In the genomic region with DNA sequence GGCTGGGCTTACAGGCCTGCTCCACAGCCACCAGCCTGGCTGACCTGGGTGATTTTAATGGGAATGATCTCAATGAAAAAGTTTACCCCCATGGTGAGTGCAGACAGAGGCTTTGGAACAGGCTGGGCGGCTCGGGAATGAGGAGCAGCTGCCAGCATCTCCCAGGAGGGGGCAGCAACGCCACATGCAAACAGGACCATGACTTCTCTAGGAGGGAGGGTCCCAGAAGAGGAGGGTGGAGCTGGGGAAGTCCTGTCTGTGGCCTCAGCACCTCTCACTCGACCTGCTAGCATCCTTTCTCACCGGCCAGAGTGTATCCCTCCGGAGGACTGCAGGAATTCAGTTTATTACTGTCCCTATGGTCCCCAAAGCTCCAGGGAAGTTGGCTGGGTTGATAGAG, we compare ENCODE assay signal across 8 mouse cellular contexts.
A peak's percentile ranks its signal among the peaks of the same experiment; 100 is the strongest.
DNase-seq lines count a peak whose midpoint lies in the region; ATAC-seq lines count a peak whose summit lies in the region.

No protein-coding gene starts in this region.

- H3K27me3 ChIP-seq in forebrain, embryonic 13.5 days = no peaks in the 10 kb centered on the region
- H3K27me3 ChIP-seq in liver, embryonic 16.5 days (ENCODE audit: control insufficient read depth, insufficient read depth, low read depth, low read length) = no peaks in the 10 kb centered on the region
- no peaks in the 10 kb centered on the region for H3K27me3 ChIP-seq in neural tube, embryonic 12.5 days (replicated peaks)
- no peaks in the 10 kb centered on the region for H3K27me3 ChIP-seq in stomach, embryonic 16.5 days (ENCODE audit: control insufficient read depth, insufficient read depth, low read length)

- no peak overlapping the region for H3K4me3 ChIP-seq in forebrain, embryonic 13.5 days
- no peak overlapping the region for H3K4me3 ChIP-seq in liver, embryonic 16.5 days (ENCODE audit: low read depth, low read length)
- no peak overlapping the region for H3K4me3 ChIP-seq in neural tube, embryonic 12.5 days
- H3K4me3 ChIP-seq in stomach, embryonic 16.5 days (replicated peaks; ENCODE audit: low read length) = no peak overlapping the region

- H3K27ac ChIP-seq in forebrain, embryonic 13.5 days = no peak overlapping the region
- no peak overlapping the region for H3K27ac ChIP-seq in liver, embryonic 16.5 days (ENCODE audit: low read length)
- no peak overlapping the region for H3K27ac ChIP-seq in neural tube, embryonic 12.5 days
- no peak overlapping the region for H3K27ac ChIP-seq in stomach, embryonic 16.5 days (ENCODE audit: low read length)

- no peak overlapping the region for H3K9ac ChIP-seq in forebrain, embryonic 13.5 days
- no peak overlapping the region for H3K9ac ChIP-seq in liver, embryonic 16.5 days (ENCODE audit: low read depth, low read length)
- no peak overlapping the region for H3K9ac ChIP-seq in neural tube, embryonic 12.5 days
- H3K9ac ChIP-seq in stomach, embryonic 16.5 days (ENCODE audit: low read length) = no peak overlapping the region

- H3K4me1 ChIP-seq in forebrain, embryonic 13.5 days = no peaks in the 10 kb centered on the region
- H3K4me1 ChIP-seq in liver, embryonic 16.5 days (ENCODE audit: control insufficient read depth, low read depth, low read length) = no peaks in the 10 kb centered on the region
- H3K4me1 ChIP-seq in neural tube, embryonic 12.5 days = no peaks in the 10 kb centered on the region; the same call in 1 of the 2 replicates
- no peaks in the 10 kb centered on the region for H3K4me1 ChIP-seq in stomach, embryonic 16.5 days (ENCODE audit: control insufficient read depth, insufficient read depth, low read length)

- intact Hi-C loops in heart, postnatal 10 days (cut with DNase I) = loop anchor here (1.0 to 10.0 kb wide), 5 partner anchors 48 to 760 kb away; no protein-coding TSS in a partner anchor

- 0% methylated on average over 6 of the region's 6 CpGs for WGBS in forebrain, embryonic 13.5 days
- 2% methylated on average over 6 of the region's 6 CpGs for WGBS in liver, embryonic 16.5 days (ENCODE audit: insufficient replicate concordance)
- WGBS in neural tube, embryonic 12.5 days = under 1% methylated on average over 6 of the region's 6 CpGs
- WGBS in stomach, embryonic 16.5 days = under 1% methylated on average over 6 of the region's 6 CpGs

- peak; percentile 49 for DNase-seq in CD8-positive naive resting alpha-beta T cell, adult 2 months (ENCODE audit: low read depth in 2 of 2, low spot score in 2 of 2)
- peak; percentile 51 for DNase-seq in c-Kit-positive CD71-negative TER-119-negative erythroid progenitor cells, embryonic 14.5 days (ENCODE audit: low read depth)
- peak; percentile 87 to 91 for DNase-seq in heart, postnatal 10 days
- peak; percentile 87 to 91 for DNase-seq in kidney, postnatal 4 days

- peak overlapping the region; percentile 30; the same call in 1 of the 2 replicates for H3K4me2 ChIP-seq in forebrain, embryonic 13.5 days
- H3K4me2 ChIP-seq in liver, embryonic 16.5 days (ENCODE audit: low read depth, low read length) = no peak overlapping the region
- H3K4me2 ChIP-seq in neural tube, embryonic 12.5 days (replicated peaks) = peak overlapping the region; percentile 36
- H3K4me2 ChIP-seq in stomach, embryonic 16.5 days (ENCODE audit: low read depth, low read length) = no peak overlapping the region

- peak; percentile 88 for ATAC-seq in forebrain, embryonic 13.5 days
- 0 out of 2 replicates have a peak, but pooled peaks have one; percentile 16 for ATAC-seq in liver, embryonic 16.5 days (ENCODE audit: low read depth)
- peak; percentile 91 for ATAC-seq in neural tube, embryonic 12.5 days (ENCODE audit: low FRiP score, low read depth)
- ATAC-seq in stomach, embryonic 16.5 days (ENCODE audit: insufficient read depth, low FRiP score) = peak; percentile 78; the same call in 1 of the 2 replicates

- H3K9me3 ChIP-seq in forebrain, embryonic 13.5 days (replicated peaks) = no peaks in the 10 kb centered on the region
- no peaks in the 10 kb centered on the region for H3K9me3 ChIP-seq in liver, embryonic 16.5 days (replicated peaks; ENCODE audit: control insufficient read depth, low read length)
- no peaks in the 10 kb centered on the region for H3K9me3 ChIP-seq in neural tube, embryonic 12.5 days
- no peaks in the 10 kb centered on the region for H3K9me3 ChIP-seq in stomach, embryonic 16.5 days (replicated peaks; ENCODE audit: control insufficient read depth, low read length)

- H3K36me3 ChIP-seq in forebrain, embryonic 13.5 days (ENCODE audit: poor library complexity, severe bottlenecking) = no peaks in the 10 kb centered on the region
- H3K36me3 ChIP-seq in liver, embryonic 16.5 days (ENCODE audit: control insufficient read depth, insufficient read depth) = no peaks in the 10 kb centered on the region
- H3K36me3 ChIP-seq in neural tube, embryonic 12.5 days = no peaks in the 10 kb centered on the region
- H3K36me3 ChIP-seq in stomach, embryonic 16.5 days (ENCODE audit: control insufficient read depth, insufficient read depth, low read length) = no peaks in the 10 kb centered on the region

Comparison
In these comparisons a context has a peak if more than half of its experiments do, and no peak if none do; other contexts are left out.
1. ATAC-seq: peak in every context shown above with its lines; median percentile 91 in neural tube, embryonic 12.5 days; 88 in forebrain, embryonic 13.5 days; 78 in stomach, embryonic 16.5 days; 16 in liver, embryonic 16.5 days.
2. H3K4me2 ChIP-seq: peak in forebrain, embryonic 13.5 days (single experiment) and neural tube, embryonic 12.5 days (single experiment); none in liver, embryonic 16.5 days (single experiment) and stomach, embryonic 16.5 days (single experiment).
3. Peak in every context shown above with its lines, with median percentiles within 50 percentile points of each other: DNase-seq.